Mouse (Mus musculus): ENCODE data around the gene Gck.

Gck gene

DNA sequence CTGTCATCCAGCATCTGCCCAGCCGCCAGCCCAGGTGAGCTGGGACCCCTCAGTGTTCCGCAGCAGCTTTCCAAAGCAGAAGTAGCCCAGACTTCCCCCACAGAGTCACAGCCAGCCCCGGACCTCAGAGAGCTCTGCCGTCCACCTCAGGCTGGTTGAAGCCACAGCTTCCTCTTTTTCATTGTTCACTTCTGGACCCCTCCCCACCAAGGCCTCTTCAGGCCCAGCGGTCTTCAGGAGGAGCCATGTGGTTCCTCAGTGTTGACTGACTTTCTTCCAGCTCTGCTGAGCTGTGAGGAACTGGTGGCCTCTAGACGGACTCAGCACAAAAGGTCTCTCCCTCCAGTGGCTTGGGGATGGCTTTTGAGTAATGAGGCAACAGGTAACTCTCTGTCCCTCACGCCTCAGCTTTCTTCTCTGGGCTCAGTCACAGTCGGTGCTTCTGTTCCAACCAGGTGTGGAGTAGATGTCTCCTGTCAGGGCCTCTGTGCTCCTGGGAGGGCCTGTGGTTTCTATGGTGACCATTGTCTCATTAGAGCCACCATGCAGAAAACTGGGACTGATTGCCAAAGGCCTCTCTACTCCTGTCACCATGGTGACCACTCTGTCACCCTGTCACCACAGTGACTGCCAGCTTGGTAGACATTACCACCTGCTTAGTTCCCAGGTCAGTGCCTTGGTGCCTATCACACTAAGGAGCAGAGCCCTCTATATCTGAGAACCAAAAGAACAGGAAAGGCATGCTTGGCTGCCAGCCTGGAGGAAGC, at the start of gene Gck:
Gene Gck (minus strand): TSS at position 496 of the 767 bp plus-strand sequence.
- peak; percentile 26 to 30 for DNase-seq (ENCODE audit: low read depth in 1 of 2, low spot score in 2 of 2)

DNA sequence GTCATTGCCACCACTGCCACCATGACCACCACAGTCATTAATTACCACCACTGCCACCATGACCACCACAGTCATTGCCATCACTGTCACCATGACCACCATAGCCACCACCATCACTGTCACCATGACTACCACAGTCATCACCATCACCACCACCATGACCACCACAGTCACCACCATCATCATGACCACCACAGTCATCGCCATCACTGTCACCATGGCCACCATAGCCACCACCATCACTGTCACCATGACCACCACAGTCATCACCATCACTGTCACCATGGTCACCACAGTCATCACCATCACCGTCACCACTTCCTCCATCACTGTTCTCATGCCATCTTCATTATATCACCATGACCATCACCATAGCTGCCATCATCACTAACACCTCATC, 48.6 kb upstream of the Gck start:
- no peak for DNase-seq (ENCODE audit: low read depth in 1 of 2, low spot score in 2 of 2)

DNA sequence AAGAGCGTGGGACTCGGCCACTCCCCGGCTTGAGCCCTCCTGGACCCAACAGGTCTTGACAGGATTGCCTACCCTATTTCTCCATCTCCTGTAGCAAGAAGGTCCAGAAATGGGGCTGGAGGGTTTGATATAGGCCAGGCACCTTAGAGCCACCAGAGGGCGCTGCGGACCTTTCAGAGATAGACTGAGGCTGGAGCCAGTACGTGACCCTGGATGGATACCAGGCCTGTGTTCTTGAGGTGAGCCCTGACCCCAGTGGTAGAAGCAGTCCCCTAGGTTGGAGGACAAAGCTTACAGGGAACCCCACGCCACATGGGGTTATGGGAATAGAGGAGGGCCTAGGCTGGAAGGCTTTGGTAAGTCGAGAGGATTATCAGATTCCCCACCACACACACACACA, 46.1 kb upstream of the Gck start:
- peak; percentile 19 to 59 for DNase-seq (ENCODE audit: low read depth in 1 of 2, low spot score in 2 of 2)

DNA sequence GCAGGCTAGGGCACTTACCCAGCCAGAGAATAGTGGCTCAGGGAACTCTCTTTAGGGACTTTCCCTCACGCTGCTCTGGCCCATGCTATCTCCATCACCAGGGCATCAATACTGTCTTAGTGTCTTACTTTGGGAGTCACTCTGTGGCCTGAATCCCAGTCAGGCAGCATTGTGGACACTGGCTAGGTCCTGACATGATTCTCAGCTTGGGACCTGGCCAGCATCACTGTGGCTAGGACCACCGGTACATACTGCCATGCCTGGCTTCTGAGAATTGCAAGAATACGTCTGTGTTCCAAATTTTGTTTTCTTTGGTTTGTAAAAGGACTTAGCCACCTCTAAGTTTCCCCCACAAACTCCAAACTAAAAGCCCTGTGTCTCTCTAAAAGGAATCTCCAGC, 45.0 kb upstream of the Gck start:
- no peak for DNase-seq (ENCODE audit: low read depth in 1 of 2, low spot score in 2 of 2)

DNA sequence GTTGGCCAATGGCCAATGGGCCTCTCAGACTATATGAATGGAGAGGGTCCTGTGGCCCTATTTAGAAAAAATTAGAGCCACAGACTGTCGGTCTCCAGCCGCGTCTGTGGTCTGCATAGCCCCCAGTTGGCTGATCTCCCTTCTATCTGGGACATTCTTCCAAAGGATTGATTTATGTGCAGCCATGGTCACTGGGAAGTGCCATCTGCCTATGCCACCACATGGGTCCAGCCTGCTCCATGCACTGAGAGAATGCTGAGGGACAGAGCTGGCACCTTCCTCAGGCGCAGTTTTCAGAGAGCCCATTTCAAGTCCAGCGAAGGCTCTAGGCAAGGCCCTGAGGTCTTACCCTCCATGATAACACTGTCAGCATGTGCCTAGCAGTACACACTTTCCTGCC, 44.3 kb upstream of the Gck start:
- no peak for DNase-seq (ENCODE audit: low read depth in 1 of 2, low spot score in 2 of 2)

DNA sequence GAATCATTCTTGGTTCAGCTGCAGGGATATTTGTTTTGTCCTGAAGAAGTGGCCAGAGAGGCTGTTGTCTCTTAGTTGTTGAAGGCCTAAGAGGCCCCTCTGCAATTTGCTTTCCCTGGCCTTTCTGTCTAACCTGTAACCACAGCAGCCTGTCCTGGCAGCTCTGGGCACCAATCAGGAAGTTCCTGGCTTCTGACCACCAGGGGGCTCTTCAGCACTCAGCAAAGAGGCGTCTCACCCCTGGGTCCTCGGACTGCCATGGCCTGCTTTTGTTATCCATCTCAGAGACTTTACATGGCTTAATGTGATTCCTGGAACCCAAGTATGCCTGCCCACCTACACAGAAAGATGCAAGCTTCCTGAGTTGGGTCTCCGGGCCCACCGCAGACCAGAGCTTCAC, 41.0 kb upstream of the Gck start:
- no peak for DNase-seq (ENCODE audit: low read depth in 1 of 2, low spot score in 2 of 2)

DNA sequence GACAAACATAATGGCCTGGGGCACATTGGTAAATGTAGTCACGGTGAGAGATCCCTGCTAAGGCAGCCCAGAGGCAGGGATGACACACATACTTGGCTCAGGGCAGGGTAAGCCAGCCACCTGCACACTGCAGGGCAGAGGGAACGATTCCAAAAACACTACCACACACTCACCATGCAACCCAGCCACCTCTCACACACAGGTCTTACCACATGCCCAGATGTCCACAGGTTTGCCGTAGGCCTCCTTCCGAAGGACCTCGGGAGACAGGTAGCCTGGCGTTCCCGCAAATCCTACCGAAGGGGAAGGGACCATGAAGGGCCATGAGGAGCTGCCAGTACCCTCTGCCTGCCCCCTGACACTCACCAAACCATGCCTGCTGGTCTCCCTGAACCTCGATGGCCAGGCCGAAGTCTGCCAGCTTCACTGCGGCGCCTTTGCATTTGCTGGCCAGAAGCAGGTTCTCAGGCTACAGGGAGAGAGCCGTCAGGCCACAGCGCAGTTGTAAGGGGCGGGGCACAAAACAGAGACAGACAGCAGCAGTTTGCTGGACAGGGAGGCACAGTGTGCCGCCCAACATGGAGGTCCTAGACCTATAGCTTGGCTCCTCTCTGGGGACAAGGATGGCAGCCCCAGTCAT, 40.2 kb upstream of the Gck start:
- no peak for DNase-seq (ENCODE audit: low read depth in 1 of 2, low spot score in 2 of 2)

DNA sequence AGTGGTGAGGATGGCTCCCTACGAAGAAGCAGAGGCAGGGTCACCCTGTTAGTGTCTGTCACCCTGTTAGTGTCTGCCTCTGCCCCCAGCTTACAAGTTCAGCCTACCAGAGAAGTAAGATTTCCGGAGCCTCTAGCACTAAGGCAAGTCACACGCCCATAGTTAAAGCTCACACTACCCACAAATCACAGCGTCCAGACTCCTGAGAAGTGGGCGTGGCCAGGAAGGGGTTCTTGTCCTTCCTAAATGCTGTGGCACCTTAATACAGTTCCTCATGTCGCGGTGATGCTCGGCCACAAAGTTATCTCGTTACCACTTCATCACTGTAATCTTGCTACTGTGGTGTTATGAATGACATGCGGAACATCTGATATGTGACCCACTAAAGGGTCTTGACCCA, 38.2 kb upstream of the Gck start:
- DNase-seq (ENCODE audit: low read depth in 1 of 2, low spot score in 2 of 2): no peak

DNA sequence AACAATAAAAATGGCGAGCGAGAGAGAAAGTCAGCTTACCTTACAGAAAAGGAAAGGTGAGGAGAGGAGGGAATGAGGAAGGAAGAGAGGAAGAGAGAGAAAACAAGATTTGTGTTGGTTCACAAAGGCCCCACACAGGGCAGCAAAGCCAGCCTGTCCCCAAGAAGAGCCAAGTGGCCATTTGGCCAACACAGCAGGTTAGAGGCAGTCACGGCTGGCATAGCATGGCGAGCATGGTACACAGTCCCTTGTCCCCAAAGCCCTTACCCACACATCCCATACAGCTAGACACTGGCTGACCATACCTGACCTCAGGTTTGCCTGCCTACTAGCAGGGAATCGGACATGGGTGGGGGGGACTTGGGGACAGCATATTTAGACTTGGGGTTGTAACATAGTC, 33.7 kb upstream of the Gck start:
- no peak for DNase-seq (ENCODE audit: low read depth in 1 of 2, low spot score in 2 of 2)

DNA sequence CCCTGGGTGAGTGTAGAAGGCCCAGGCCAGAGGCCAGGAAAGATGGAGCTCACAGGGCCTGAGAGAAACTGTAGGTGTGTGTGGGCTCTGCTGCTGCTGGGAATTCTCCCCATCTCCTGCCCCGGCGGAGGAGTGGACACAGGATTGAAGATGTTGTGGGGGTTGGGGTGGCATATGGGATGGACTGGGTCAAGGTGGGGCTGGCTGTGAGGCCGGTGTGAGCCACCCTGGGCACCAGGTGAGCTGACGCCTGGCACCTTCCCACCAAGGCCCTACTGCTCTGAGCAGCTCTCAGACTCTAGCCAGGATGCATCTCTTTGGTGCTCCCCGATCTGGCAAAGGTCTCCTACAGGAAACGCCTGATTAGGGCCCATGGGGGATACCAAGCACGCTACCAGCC, 31.4 kb upstream of the Gck start:
- DNase-seq (ENCODE audit: low read depth in 1 of 2, low spot score in 2 of 2): no peak

DNA sequence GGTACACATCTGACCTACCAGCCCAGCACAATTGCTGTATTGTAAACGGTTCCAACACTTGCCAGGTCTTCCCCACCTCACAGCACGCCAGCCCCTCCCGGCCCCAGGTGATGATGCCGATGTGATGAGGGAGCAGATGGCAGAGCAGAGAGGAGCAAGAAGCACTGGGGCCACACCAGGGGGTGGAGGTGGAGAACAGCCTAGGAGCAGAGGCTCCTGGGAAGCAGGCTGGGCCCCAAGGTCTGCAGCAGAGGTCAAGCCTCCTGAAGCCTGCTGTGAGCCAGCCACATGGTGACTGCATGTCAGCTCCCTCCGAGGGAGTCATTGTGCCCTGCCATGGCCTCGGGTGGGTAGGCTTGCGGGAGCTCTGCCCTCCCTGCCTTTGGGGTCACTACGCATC, 30.7 kb upstream of the Gck start:
- no peak for DNase-seq (ENCODE audit: low read depth in 1 of 2, low spot score in 2 of 2)

DNA sequence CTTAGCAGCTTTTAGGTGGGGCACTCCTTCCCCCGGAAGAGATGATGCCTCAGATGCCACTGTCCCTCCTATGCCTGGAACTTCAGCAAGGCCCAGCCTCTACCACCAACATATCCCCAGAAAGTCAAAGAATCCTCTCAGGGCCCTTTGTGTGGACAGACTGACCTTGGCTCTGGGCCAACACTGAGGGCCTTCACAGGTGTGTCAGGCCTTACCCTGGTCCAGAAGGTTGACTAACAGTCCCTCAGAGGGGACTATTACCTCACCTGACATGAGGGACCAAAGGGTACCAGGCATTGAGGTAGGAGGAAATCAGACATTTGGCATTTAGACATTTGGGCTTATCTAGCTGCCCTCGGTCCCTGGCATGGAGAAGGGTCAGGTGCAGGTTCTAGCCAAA, 30.2 kb upstream of the Gck start:
- DNase-seq (ENCODE audit: low read depth in 1 of 2, low spot score in 2 of 2): no peak

DNA sequence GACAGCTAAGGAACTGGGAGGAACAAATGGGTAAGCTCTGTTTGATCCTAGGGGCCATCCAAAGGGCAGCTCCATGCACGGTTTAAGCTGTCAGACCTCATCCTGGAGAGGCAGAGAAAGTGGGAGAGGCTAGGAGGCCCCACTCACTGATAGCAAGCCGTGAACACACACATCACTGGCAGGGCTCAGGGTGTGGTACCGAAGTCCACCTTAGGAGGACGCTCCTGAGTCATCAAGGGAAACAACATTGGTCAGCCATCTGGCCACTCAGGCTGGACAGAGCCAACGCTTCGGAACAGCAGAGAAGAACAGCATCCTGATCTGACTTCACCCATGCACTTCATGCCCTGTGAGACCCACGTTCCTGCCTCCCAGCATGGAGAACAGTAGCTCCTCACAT, 29.2 kb upstream of the Gck start:
- DNase-seq (ENCODE audit: low read depth in 1 of 2, low spot score in 2 of 2): no peak

DNA sequence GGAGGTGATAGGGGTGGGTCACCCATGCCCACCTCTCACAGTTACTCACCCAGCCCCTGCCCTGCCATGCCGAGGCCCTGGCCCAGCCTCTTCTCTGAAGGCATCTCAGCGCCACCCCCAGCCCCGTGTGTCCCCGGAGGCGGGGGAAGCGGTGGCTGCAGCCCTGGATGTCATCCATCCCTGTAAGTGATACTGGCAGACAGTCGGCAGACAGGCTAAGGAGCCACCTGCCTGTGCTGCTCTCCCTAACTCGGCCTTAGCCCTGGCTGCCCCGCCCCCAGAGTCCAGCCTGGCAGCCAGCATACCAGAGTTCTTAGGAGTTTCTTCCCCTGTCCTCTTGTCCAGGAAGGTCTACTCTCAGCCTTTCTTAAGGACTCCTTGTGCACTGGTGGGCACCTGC, 26.2 kb upstream of the Gck start:
- DNase-seq (ENCODE audit: low read depth in 1 of 2, low spot score in 2 of 2): no peak

DNA sequence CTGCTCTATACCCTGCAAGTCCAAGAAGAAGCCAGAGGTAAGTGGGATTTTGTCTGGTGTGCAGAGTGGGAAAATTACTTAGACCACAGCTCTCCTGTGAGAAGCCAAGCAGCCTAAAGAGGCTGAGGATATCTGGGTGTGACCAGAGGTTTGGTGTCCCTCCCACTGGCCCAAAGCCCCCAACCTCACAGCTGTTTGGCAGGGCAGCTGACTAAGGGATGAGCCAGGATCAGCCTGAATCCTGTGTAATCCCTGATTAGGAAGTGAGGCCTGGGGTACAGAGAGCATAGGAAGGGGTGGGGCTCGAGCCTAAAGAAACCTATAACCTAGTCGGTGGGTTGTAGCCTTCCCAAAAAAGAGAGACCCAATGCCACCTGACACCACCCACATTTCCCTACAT, 25.2 kb upstream of the Gck start:
- no peak for DNase-seq (ENCODE audit: low read depth in 1 of 2, low spot score in 2 of 2)

DNA sequence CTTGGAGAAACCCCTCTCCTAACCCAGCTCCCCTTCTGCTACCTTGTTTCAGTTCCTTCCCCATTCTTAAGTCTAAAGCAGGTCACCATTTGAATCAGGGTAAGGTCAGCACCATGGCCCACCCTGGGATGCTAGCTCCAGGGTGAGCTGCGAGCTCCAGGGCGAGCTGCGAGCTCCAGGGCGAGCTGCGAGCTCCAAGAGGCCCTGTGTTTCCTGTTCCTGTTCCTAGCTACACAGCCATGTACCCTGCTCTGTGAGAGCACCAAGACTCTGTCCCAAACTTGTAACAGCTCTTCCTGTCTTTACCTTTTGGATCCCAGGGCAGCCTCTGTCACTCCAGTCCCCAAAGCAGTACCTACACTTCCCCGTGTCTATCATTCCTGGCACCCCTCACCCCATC, 24.2 kb upstream of the Gck start:
- DNase-seq (ENCODE audit: low read depth in 1 of 2, low spot score in 2 of 2): no peak

DNA sequence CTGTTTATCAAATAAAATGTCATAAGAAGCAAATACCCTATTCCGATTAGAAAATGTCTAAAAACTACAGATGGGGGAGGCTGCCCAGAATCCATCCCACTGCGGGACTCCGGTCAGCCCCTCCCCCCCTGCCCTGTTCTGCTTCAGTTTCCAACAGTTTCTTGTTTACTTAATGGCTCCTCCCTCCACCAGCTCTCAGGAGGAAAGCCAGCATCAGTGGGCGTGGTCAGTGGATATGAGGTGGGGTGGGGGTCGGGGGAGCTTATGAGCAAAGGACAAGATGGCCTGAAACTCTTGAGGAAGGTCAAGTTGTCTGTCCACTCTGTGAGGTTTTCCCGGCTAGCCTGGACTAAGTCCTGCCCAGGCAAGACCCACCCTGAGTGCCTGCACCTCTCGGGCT, 23.3 kb upstream of the Gck start:
- DNase-seq (ENCODE audit: low read depth in 1 of 2, low spot score in 2 of 2): no peak

DNA sequence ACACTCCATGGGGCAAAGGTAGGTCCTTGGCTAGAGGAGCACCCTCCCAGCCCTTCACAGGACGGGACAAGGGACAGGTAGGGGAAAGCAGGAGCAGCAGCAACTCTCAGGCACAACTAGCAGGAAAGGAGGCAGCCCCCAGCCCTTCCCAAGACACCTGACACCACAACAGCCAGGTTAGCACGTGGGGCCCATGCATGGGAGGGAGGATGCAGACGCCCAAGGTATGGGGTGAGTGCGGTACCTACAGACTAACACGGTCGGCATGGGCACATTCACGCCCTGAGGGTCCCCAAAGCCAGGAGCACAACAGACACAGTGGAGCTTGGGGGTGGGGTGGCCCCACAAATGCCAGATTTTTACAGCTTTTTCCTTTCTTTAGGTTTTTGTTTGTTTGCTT, 21.3 kb upstream of the Gck start:
- no peak for DNase-seq (ENCODE audit: low read depth in 1 of 2, low spot score in 2 of 2)

DNA sequence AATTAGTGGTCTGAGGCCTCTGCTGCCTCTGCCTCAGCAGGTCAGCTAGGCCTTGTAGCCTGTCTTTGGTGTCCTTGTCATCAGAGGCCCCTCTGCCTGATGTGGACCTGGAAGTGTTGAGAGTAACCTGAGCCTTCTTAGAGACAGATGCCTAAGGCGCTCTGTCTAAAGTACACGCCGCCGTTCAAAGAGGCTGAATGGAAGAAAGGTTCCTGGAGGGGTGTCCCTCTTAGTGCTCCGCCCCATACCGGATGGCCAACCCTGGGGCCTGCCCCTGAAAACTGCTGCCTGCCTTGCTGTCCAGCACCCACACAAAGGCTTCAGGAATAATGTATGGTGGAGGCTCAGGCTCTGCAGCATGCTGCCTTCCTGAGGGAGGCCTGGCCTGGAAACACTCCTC, 18.3 kb upstream of the Gck start:
- no peak for DNase-seq (ENCODE audit: low read depth in 1 of 2, low spot score in 2 of 2)

DNA sequence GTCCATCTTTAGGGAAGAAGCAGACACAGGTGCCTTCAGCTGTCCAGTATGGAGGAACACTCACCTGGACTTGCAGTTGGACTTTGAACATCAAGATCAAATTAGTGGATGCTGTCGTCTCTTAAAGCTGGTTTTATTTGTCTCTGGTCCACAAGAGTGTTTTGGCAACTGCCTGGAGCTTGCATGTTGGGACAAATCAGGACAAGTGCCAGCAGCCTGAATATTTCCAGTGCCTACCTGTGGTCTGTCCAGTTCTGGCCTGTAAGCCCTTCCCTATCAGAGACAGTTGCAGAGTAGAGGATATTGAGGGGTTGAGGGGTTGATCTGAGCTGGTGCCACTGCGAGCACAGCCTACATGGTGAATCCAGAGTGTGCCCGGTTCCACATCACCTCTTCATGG, 16.9 kb upstream of the Gck start:
- no peak for DNase-seq (ENCODE audit: low read depth in 1 of 2, low spot score in 2 of 2)

DNA sequence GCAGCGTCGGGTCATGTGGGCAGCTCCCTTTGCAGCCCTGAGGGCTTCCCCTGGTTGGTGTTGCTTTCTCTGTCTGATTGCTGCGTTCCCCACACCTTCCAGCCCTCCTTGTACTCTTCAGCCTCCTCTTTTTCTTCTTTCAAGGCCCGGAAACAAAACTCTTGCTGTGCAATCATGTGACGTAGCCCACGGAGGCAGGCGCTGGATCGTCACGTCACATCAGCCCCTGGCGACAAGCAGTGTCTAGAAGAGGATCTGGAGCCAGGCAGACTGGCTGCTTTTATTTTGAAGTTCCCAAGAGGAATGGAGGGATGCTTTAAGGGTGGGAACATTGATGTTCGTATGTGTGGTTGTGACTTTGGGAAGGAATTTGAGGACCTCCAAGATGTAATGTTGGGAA, 16.0 kb upstream of the Gck start:
- no peak for DNase-seq (ENCODE audit: low read depth in 1 of 2, low spot score in 2 of 2)

DNA sequence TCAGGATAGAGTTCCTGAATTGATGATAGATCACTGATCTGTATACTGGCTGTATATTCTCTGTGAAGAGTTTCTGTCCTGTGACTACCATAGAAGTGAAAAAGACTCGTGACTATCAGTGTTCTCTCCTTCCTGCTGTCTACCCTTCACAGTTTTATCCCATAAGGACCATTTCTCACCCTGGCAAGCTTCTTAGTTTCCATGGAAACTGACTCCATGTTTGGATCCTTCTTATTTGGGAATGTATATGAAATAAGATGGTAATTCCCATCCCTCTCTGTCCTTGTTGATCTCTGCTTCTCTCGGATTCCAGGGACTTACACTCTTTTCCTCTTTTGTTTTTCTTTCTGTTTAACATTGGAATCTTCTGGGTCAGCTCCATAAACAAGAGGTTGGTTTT, 10.2 kb upstream of the Gck start:
- no peak for DNase-seq (ENCODE audit: low read depth in 1 of 2, low spot score in 2 of 2)
